Mouse (Mus musculus) heart, postnatal 0 days (tissue): ENCODE results near the gene Csnk1g2.

Experiments
- CTCF ChIP-seq: IDR thresholded peaks from 2 replicates; pipeline ENCODE4 v1.5.1; 2016; ENCODE audit warnings: antibody characterized with exemption, control low read depth, low read depth
- EP300 ChIP-seq: IDR thresholded peaks from 2 replicates; pipeline ENCODE4 v1.6.1; 2016; ENCODE audit warnings: antibody characterized with exemption, low read depth

- TF ChIP-seq CTCF = no peak
- TF ChIP-seq EP300 = no peak
These were observed 56.2 kb downstream of the Csnk1g2 start for GRCm38 (mm10) chr10:80678601-80679377.
